Mouse (Mus musculus): Measurements from ENCODE around the gene Hipk4. TPM values are rescaled to one million over a fixed set of nuclear protein-coding genes. Genes with fewer than 3 reads are reported as not detected.

The Hipk4 gene
- total and polyA plus RNA-seq, 3 experiments: 0.09 to 0.16 TPM; not detected in 1

DNA sequence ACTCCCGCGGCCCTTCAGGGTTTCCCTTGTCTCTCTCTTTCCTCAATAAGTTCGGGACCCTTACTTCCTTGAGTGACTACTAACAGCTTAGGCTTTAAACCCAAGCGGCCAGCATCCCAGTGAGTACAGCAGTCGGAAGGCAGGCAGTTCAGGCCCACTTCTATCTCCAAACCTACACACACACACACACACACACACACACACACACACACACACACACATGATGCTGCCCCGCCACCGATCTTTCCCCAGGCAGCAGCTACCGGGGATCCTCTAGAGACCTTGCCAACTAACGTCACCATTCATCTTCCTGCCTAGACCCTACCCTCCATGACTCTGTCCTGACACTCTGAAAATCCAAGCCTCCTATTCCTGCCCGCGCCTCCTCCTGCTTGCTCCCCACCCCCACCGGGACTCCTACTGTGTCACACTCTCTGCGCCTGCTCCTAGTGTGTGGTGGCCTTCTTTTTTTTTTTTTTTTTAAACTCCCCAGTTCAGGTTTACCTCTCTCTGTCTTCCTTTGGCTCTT lies 35.3 kb upstream of the Hipk4 start:
- dilution Hi-C loops (cut with MboI; ENCODE audit: extremely low pct_ligation_motif_present, extremely low pct_unique_long_range_greater_than_20kb, low sequenced_read_pairs) (no loop called here), in situ Hi-C loops (cut with MboI; ENCODE audit: low pct_ligation_motif_present, low pct_unique_long_range_greater_than_20kb, low sequenced_read_pairs) (no loop called here)
- Histone ChIP-seq H3K4me1 (ENCODE audit: control insufficient read depth in 1 of 2, insufficient read depth in 2 of 2) (peaks cover 5 to 40% of the 10 kb centered on the region in 2 experiments), H3K36me3 (replicated peaks in 1 of 2; ENCODE audit: control insufficient read depth in 1 of 2, insufficient read depth in 1 of 2, low read length in 1 of 2) (peaks cover 0 to 10% of the 10 kb centered on the region in 2 experiments), H3K27me3 (replicated peaks) (no peaks in the 10 kb centered on the region), H3K4me2 (ENCODE audit: insufficient read depth, low read depth, poor library complexity, severe bottlenecking) (peak overlapping the region; percentile 87), H3K79me2 (replicated peaks; ENCODE audit: control insufficient read depth, extremely low read depth, insufficient read depth, poor library complexity, severe bottlenecking) (no peaks in the 10 kb centered on the region), H3K9ac (ENCODE audit: insufficient read depth, low read depth) (peak overlapping the region; percentile 76), H3K4me3 (replicated peaks in 1 of 3; ENCODE audit: low read depth in 2 of 3, low read length in 2 of 3, poor library complexity in 1 of 3) (peak overlapping the region; percentile 59 to 78 (median 69)), H3K9me3 (replicated peaks; ENCODE audit: low read length) (no peaks in the 10 kb centered on the region), H3K27ac (ENCODE audit: insufficient read depth, low read depth) (no peak overlapping the region)
- no peak for DNase-seq (ENCODE audit: extremely low read depth)
- TF ChIP-seq ZKSCAN1 (IDR thresholded peaks at IDR 0.05; ENCODE audit: borderline replicate concordance, low read depth, low read length) (no peak), ELF1 (IDR thresholded peaks at IDR 0.05; ENCODE audit: low read depth, low read length) (no peak), TBP (conservative IDR thresholded peaks at IDR 0.05; ENCODE audit: low read depth, low read length) (no peak), ZNF384 (IDR thresholded peaks at IDR 0.05; ENCODE audit: low read depth, low read length) (peak; percentile 79), MYC (IDR thresholded peaks at IDR 0.05; ENCODE audit: low read depth, low read length) (no peak), NRF1 (IDR thresholded peaks at IDR 0.05; ENCODE audit: low read depth, low read length) (peak; percentile 59)

DNA sequence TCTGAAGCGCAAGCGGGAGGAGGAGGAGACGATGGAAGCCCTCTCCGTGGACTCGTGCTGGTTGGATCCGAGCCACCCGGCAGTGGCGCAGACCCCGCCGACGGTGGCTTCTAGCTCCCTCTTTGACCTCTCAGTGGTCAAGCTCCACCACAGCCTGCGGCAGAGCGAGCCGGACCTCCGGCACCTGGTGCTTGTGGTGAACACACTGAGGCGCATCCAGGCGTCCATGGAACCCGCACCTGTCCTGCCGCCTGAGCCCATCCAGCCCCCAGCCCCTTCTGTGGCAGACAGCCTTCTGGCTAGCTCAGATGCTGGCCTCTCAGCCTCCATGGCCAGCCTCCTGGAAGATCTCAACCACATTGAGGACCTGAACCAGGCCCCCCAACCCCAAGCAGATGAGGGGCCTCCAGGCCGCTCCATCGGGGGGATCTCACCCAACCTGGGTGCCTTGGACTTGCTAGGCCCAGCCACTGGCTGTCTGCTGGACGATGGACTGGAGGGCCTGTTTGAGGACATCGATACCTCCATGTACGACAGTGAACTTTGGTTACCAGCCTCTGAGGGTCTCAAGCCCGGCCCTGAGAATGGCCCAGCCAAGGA lies 33.7 kb upstream of the Hipk4 start:
- H3K27ac ChIP-seq (ENCODE audit: insufficient read depth, low read depth): no peak overlapping the region
- H3K4me3 ChIP-seq (replicated peaks in 1 of 3; ENCODE audit: low read depth in 2 of 3, low read length in 2 of 3, poor library complexity in 1 of 3): no peak overlapping the region
- peaks cover 0 to 10% of the 10 kb centered on the region in 2 experiments for H3K36me3 ChIP-seq (replicated peaks in 1 of 2; ENCODE audit: control insufficient read depth in 1 of 2, insufficient read depth in 1 of 2, low read length in 1 of 2)
- H3K9me3 ChIP-seq (replicated peaks; ENCODE audit: low read length): no peaks in the 10 kb centered on the region
- dilution Hi-C loops (cut with MboI; ENCODE audit: extremely low pct_ligation_motif_present, extremely low pct_unique_long_range_greater_than_20kb, low sequenced_read_pairs): no loop called here
- no peak overlapping the region for H3K9ac ChIP-seq (ENCODE audit: insufficient read depth, low read depth)
- no peak for DNase-seq (ENCODE audit: extremely low read depth)
- H3K4me2 ChIP-seq (ENCODE audit: insufficient read depth, low read depth, poor library complexity, severe bottlenecking): no peak overlapping the region
- no peaks in the 10 kb centered on the region for H3K79me2 ChIP-seq (replicated peaks; ENCODE audit: control insufficient read depth, extremely low read depth, insufficient read depth, poor library complexity, severe bottlenecking)
- TF ChIP-seq TBP (conservative IDR thresholded peaks at IDR 0.05; ENCODE audit: low read depth, low read length): no peak
- TF ChIP-seq SIN3A (IDR thresholded peaks at IDR 0.05; ENCODE audit: low read length): no peak
- no peak for TF ChIP-seq CHD2 (IDR thresholded peaks at IDR 0.05; ENCODE audit: low read length)
- no peak for TF ChIP-seq RAD21 (IDR thresholded peaks at IDR 0.05; ENCODE audit: low read depth, low read length)
- TF ChIP-seq MXI1 (IDR thresholded peaks at IDR 0.05; ENCODE audit: low read depth, low read length): no peak
- no peak for TF ChIP-seq E2F4 (IDR thresholded peaks at IDR 0.05; ENCODE audit: insufficient replicate concordance, low read depth, low read length)
- TF ChIP-seq IRF4 (IDR thresholded peaks at IDR 0.05; ENCODE audit: low read depth, low read length): no peak
- TF ChIP-seq POLR2AphosphoS2 (IDR thresholded peaks at IDR 0.05; ENCODE audit: low read depth, low read length): no peak
- no peak for TF ChIP-seq JUN (IDR thresholded peaks at IDR 0.05; ENCODE audit: insufficient read depth, low read depth, low read length)
- no peak for TF ChIP-seq GABPA (IDR thresholded peaks at IDR 0.05; ENCODE audit: insufficient replicate concordance, low read depth, low read length)
- no peak for TF ChIP-seq ZKSCAN1 (IDR thresholded peaks at IDR 0.05; ENCODE audit: borderline replicate concordance, low read depth, low read length)
- no peak for TF ChIP-seq PAX5 (IDR thresholded peaks at IDR 0.05; ENCODE audit: low read length)
- no peak for TF ChIP-seq USF2 (conservative IDR thresholded peaks at IDR 0.05; ENCODE audit: low read depth, low read length)
- H3K4me1 ChIP-seq (ENCODE audit: control insufficient read depth in 1 of 2, insufficient read depth in 2 of 2): peaks cover 3 to 37% of the 10 kb centered on the region in 2 experiments
- in situ Hi-C loops (cut with MboI; ENCODE audit: low pct_ligation_motif_present, low pct_unique_long_range_greater_than_20kb, low sequenced_read_pairs): no loop called here
- H3K27me3 ChIP-seq (replicated peaks): no peaks in the 10 kb centered on the region
